Mouse (Mus musculus): ENCODE data around the gene Etnk1.

DNA sequence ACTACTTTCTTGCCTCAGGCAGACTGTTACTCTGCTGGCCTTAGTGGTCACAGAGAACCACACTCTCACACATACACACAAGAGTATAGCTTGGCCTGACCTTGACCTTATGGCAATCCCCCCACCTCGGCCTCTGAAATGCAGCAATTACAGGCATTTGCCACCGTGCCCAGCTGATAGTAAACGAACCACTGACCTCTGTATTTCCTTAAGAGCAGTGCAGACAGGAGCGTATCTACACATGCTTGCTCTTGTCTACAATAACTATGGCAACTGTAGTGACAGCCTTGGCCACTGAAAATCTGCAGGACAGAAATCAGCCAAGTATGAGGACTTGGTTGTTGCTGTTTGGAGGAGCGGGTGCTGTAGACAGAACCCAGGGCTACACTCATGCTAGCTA is 29.7 kb upstream of the Etnk1 start:
- TF ChIP-seq CTCF (IDR thresholded peaks at IDR 0.05; ENCODE audit: low read depth) (no peak), EP300 (IDR thresholded peaks at IDR 0.05; ENCODE audit: low read depth) (no peak)
